Mouse (Mus musculus) liver, adult (tissue): ENCODE results near the gene Fam122a.

ENCODE experiments used
- GATA4 ChIP-seq: IDR thresholded peaks from 2 replicates; pipeline ENCODE4 v1.6.1; 2014; ENCODE audit warnings: mild to moderate bottlenecking, low read length; ENCODE audit not compliant: insufficient replicate concordance

Gene Fam122a

DNA sequence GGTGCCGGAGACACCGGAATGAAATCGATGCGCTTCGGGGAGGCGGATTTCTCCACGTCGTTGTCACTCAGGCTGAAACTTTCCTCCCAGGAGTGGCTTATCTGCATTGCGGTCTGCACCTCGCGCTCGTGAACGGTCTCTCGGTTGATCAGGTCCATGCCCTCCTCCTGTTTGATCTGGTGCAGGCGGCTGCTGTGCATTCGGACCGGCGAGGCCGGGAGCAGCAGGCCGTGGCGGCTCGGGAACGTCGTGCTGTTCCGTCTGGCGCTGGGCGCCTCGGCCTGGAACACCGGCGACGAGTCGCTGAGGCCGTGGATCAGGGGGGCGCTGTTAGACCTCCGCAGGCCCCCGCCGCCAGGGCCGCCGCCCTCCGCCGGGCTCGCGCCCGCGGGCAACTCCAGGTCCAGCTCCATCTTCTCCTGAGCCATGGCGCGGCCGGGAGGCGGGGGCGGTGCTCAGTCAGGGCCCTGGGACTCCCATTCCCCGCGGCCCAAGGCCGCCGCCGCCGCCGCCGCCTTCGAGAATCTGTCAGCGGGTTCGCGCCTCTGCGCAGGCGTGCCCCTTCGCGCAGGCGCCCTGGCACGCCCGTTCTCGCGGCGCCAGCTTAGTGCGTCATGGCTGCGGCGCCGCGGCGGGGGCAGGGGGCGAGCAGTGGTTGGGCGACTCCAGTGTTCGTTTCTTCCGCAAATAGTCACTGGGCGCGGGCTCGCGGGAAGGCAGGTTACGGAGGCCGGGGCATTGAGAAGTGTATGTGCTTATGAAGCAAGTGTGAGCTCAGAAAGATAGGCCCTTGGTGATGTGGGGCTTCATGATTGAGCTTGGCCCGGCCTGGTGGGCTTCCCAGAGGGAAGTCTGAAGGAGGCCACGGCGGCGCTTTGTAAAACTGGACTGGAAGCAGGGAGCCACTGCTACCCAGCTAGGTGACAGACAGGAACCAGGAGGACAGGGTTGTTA, at the start of gene Fam122a:
Gene Fam122a (minus strand): TSS at position 428 of the 954 bp plus-strand sequence.
- TF ChIP-seq GATA4 = peak; percentile 63; the same call in 1 of the 2 replicates

DNA sequence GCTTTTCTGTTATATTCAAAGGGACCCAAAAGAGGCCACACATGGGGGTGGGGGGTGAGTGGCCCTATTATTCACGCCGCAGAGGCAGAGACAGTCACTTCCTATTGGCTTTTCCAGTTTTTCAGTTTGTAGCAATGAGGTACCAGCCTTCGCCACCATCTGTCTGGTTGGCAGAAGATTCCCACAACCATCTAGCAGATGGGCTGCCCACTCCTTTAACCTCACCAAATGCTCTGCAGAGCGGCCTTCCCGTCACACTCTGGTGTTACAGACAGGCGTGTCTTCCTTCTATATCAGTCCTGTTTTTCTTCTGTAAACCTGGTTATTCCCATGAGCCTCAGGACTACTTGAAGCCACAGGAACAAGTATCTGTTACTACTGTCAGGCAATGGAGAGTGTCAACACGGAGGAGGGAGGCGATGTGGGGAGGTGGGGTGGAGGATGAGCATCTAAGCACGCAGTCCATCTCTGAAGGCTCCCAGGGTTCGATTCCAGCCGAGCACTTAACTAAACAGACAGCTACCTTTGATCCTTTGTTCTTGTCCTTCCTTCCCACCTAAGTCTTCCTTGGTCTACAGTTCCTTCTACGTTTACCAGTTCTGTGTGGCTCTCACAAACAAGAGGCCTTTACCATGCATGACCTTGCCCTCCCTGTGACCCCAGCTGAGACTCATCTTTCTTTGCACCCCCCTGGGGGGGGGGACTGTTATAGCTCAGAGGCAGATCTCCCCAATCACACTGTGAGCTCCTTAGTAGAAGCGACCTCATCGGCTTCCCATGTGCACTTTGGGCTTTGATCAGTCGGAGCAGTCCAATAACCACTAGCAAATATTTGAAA, 46.5 kb upstream of the Fam122a start:
- no peak for TF ChIP-seq GATA4

GRCm38 (mm10) chr19:24521997-24522396, 44.8 kb upstream of the Fam122a start:
- TF ChIP-seq GATA4 = no peak

GRCm38 (mm10) chr19:24521146-24521545, 44.0 kb upstream of the Fam122a start:
- no peak for TF ChIP-seq GATA4

DNA sequence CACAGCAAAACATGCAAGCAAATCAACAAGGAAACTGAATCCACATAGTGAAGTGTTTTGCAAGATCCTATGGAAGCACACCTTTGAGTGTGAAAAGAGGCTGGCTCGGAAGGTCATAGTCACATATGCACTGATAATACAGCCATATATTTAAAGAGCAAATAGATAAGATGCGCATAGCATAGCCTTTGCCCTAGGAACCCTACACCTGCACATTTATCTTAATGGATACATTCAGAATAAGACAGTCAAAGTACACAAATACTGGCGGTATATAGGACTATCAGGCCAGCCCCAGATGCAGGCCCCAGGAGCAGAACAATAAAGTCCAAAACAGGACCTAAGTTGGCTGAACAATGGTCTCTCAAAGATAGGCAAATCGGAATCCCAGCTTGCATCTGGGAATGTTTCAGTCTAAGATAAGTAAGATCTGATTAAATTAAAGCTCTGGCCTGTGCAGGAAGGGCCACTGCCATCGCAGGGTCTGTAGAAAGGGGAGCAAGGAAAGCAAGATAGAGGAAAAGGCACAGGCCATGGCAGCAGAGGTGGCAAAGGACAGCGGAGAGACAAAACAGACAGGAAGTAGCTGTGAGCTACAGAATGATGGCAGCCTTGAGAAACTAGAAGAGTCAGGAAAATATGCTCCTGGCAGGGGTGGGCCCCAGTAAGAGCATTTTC, 42.7 kb upstream of the Fam122a start:
- no peak for TF ChIP-seq GATA4

DNA sequence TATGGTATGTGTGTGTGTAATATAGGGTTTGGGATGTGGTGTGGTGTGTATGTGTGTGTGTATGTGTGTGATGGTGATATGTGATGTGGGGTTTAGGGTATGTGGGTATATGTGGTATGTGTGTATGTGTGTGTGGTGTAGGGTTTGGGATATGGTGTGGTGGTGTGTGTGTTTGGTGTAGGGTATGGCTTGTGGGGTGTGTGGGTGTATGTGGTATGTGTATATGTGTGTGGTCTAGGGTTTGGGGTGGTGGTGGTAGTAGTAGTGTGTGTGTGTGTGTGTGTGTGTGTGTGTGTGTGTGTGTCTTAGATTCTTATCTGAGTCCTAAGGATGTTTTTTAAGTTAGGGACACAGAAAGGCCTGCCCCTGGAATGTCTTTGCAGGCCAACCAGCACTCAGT, 41.2 kb upstream of the Fam122a start:
- TF ChIP-seq GATA4 = no peak

DNA sequence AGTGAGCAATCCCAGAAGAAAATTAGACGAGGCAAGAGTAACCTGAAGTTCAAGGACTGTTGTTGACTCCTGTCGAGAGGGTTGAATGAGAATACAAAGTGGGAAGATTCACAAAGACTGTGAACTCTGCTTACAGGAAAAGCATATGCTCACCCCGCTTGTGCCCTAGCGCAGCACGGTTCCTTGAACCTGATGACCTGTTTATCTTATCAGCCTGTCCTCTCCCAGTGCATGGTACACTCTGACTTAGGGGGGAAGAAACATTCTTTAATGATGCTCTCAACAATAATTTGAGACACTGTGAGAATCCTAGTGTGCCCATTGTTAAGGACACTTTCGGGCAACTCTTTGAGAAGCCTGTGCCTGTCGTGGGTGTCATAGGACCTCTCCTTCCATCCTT, 39.9 kb upstream of the Fam122a start:
- TF ChIP-seq GATA4 = no peak

- TF ChIP-seq GATA4 = no peak
These were observed 38.8 kb upstream of the Fam122a start for GRCm38 (mm10) chr19:24515941-24516340.

DNA sequence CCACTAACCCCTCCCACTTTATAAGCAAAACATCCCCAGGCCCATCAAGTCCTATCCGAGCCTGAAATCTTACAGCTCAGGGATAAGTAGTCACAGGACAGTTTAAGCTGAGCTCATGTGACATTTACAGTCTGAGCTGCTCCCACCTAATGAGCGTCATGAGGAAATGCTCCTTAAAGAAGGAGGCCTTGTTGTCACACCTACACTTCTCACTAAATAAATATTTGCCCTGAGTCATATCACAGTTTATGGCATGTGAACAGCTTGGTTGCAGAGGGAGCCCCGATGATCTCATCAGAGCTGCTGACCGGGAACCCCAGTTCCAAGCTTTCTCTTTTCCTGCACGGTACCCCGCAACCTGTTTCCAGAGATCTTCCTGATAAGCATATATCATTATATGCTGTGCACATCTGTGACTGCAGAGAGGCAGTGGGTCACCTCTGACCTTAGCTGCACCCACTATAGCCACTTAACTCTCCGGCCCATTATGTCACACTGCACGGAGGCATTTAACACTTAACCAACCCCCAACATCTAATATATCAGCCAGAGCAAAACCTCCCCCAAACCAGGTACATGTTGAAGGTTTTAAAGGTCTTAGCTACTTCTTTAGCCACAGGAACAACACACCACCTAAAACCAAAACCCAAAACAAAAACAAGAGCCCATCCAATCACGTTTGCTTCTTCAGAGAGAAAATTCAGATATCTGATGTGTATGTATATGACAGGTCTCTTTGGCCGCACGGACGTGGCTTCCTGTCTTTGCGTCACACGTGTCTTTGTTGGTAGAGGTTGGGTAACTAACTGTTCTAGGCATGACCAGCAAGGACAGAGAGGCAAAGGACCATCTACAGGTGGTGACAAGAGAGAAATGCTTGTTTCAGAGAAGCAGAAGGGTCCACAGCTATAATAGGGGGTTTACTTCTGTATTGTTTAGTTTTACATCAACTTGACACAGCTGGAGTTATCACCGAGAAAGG, 37.8 kb upstream of the Fam122a start:
- TF ChIP-seq GATA4 = no peak

DNA sequence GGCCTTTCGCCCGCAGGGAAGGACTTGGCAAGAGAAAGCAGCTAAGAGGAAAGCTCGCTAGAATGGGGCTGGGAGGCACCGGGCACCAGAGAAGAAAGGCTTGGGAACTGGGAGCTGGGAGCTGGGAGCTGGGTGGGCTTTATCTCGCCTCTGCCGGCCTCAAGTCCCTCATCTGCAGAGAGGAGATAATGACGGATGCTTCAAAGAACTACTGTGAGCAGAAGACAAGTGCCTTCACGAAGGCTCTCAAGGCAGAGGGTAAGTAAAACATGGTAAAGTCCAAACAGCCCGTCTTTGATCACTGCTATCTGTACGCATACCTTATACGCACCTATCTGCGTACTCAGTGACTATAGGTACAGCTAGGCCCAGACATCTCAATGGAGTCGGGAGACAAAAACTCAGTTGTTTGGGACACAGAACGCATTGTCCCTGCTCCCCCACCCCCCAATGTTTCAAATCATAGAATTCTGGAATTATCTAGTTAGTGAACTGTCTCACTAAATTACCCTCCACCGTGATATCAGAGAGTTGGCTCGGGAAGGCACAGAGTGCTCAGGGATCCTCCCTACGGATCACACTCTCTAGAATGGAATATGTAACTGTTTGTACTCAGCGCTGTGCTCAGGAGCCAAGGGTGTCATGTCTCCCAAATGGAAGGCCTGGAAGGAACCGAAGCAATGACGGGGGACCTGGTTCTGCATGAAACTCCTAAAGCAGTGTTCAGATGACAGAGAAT, 36.1 kb upstream of the Fam122a start:
- no peak for TF ChIP-seq GATA4

GRCm38 (mm10) chr19:24511939-24512338, 34.8 kb upstream of the Fam122a start:
- no peak for TF ChIP-seq GATA4

GRCm38 (mm10) chr19:24509391-24509790, 32.2 kb upstream of the Fam122a start:
- TF ChIP-seq GATA4 = no peak

- no peak for TF ChIP-seq GATA4
These were observed 31.1 kb upstream of the Fam122a start for GRCm38 (mm10) chr19:24508087-24508767.
